Mouse (Mus musculus) left cerebral cortex, adult 18-20 months (tissue): ENCODE measurements around the gene Coq7. TPM values are rescaled to one million over a fixed set of nuclear protein-coding genes. Genes with fewer than 3 reads are reported as not detected.
A peak's percentile ranks its signal among the peaks of the same experiment; 100 is the strongest.

Source experiments
- DNase-seq, 2 experiments: peaks; one replicate each; pipeline ENCODE4 v3.0.0; 2021 to 2022; ENCODE audit warnings: low spot score in 2 of 2, mixed read lengths in 1 of 2
- total RNA-seq, 2 experiments: library from RNA; stranded (reverse); gene quantifications; 2 replicates each; pipeline ENCODE4 v1.2.3; 2021

The Coq7 gene
- total RNA-seq, 2 experiments from 2014 or later, result 31.4 to 41.4 TPM

DNA sequence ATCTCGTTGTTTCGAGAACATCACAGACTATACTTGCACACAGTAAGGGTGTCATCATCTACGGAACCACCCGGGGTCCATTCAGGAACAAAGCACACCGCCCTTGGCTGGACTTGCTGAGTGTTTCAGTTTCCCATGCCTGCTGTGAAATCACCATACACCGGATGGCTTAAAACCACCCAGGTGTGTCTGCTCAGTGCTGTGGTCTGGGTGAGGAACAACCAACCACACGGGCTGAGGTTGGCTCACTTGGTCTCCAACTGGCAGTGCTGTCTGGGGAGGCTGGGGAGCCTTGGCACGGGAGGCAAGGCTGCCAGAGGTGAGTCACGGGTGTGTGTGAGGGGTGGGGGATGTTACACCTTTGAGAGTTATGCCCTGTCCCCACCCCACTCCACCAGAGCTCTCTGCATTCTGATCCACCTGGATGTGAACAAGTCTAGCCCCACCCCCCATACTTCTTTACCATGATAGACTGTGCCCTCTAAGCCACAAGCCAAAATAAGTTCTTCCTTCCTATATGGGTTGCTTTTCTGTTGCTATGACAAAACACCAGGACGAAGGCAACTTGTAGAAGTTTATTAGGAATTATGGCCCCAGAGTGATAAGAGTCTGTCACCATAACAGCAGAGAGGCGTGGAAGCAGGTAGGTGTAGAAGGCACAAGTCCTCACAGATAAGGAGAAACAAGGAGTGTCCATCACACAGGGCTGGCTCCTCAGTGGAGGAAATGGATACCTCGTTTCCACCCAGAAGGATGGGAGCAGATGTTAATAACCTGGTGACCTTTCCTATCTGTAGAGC is 34.0 kb downstream of the Coq7 start:
- DNase-seq, result no peak

DNA sequence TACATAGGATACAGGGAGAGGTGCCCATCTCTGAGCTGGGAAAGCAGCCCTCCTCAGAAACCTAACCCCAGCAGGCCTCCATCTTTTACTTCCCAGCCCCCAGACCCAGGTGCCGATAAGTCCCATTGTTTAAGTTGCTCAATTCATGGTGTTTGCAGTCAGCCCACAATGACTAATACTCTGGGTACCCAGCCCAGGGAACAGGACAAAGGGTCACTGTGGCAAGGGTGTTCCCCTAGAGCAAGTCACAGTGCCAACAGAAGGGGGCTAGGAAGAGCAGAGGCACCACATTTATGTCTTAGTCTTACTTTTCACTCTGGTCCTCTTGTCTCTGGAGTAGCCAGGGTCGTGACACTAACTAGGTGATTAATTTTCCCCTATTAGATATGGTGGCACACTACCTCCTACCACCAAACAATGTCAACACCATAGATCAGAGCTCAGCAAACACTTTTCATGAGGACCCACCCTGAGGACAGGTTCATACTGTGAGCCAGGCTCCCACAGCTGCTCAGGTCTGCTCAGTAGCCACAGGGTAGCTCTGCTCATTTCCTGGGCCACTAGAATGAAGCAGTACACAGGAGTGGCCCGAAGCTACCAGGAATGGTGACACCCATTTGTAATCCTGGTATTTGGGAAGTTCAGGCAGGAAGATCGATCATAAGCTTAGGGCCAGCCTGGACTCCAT is 38.1 kb downstream of the Coq7 start:
- DNase-seq, result no peak

DNA sequence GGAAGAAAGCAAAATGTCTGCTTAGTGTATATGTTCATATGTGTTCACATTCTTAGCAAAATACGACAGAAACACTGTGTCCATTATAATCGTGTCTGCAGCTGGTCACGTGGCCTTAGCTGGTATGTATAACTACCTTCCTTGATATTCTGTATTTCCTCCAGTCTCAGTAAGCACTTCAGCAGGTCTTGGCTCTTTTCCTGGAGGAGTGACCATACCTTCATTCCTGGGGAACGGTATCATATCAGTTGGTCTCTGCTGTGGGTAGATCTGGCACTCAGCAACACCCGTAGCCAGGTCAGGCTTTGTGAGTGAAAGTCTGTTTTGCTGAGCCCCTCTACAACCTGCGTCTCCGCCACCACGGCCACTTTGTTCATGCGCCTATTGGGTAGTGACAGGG is 39.3 kb downstream of the Coq7 start:
- DNase-seq, result no peak

DNA sequence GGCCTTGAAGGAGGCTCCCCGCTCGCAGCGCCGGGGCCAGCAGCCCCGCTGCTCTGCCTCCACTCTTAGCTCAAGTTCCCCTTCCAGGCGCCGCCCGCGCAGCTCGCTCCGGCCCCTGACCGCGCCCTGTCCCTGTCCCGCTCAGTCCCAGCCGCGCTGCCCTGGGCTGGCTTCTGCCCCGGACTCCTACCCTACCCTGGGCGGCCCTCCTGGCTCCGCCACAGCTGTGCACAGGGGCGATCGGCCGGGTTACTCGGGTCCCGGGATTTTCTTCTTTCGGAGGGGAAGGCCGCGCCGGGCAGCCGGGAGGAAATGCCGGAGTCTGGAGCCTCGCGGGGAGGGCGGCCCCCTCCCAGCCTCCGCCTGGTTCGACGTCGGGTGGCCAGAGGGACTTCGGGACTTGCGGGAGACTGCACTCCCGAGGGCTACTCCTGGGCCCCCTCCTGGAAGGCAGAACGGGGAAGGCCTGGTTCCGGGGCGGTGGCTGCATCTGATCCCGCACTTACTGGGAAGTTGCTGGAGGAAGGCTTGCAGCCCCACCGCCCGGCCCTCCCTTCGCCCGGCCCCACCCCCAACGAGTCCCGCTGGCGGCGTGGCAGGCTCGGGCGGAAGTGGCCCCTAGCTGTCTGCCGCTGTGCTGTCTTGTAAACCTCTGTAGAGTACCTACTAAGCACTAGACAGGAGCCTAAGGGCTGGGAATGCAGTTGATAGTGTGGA is 41.6 kb downstream of the Coq7 start, which contains the start of gene Itpripl2:
TSS of gene Itpripl2 (minus strand) at position 545 of the 717 bp plus-strand sequence.
- peak in 1 of 2 experiments; percentile 7 for DNase-seq

DNA sequence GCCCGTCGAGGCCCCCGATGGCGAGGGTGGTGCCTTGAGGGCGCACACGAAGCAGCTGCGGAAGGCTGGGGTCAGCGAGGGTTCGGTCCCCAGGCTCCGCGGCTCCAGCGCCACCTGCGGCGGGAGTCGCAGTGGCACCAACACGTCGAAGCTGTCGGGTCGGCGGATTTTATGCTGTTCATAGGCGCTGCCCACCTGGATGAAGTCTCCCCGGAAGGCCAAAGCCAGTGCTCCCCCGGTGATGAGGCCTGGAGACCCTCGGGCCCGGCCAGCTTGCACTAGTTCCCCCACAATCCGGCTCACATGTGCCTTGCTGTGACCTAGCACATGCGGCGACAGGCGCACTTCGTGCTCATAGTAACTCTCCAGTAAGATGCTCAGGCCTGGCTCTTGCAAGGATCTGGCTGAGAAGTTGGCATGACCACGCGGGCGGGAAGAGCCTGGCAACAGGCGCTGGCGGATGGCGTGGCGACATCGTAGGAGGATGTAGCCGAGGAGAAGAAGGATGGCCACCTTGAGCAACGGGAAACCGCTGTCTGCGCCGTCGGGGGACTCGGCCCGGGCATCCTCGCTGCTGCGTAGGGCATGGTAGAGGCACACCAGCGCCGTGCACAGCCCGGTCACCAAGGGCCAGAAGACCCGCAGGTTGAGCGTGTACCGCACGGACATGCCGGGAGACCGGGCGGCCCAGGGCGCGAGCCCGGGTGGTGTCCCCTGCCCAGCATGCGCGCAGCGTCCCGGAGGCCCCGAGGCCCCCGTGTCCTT is 42.3 kb downstream of the Coq7 start:
- no peak for DNase-seq

DNA sequence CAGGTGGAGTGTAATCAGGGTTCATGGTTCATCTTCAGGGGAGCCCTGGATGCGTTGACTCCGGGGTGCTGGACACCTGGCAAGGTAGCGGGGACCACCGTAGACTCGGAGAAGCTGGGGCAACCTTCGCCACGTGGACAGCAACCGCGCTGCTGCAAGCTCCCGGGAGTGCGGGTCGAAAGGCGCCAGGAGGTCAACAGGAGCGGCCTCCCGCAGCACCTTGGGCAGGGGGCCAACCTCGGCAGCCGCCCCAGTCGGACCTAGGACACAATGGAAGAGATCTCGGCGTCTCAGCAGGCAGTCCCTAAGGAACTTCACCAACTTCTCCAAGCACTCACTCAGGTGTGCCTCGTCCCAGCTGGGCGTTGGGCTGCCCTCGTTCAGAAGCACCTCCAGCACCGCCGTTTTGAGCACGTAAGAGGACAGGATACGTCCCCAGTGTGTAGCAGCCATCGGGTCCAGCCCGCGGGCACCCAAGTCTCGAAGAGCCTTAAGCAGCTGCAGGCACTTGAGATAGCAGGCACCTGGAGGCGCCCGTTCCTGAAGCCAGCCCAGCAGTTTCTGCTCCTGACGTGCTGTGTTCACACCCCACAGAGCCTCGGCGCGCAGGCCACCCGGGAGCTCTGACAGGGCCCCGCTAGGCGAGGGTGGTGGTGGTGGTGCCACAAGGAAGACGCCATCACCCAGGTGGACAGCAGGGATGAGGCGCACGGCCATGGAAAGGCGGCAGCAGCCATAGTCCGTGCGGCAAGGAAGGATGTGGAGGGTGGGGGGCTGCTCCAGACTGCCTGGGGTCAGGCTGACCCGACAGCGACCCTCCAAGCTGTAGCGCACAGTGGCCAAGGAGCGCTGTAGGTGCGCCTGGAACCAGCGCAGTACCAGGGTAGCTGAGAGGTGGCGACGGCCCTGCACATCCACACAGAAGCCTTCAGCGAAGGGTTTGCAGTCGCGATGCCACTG is 43.2 kb downstream of the Coq7 start:
- DNase-seq, result no peak

DNA sequence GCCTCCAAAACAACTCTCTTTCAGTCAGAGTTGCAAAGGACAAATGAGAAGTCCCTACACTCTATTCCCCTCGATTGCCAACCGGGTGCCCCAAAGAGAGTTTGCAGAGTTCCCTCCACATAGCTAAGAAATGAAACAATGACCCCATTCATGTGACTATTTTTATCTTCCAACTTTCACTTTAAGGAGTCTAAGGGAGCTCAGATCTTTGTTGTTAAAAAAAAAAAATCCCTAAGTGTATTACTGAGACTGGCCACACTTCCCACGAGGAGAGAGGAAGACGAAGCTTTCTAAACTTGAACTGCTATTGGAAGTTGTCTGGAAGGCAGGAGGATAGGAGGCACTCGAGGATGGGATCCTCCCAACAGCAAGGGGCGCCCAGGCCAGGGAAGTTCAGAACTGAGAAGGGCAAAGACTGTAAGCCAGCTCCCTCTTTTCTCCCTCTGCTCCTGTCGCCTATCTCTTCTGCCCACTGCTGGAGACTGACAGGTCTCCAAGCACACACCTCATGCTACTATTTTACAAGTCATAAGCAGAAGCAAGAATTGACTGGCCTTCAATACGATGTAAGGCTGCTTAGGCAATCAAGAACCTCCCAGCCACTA is 45.0 kb downstream of the Coq7 start:
- DNase-seq, result no peak

DNA sequence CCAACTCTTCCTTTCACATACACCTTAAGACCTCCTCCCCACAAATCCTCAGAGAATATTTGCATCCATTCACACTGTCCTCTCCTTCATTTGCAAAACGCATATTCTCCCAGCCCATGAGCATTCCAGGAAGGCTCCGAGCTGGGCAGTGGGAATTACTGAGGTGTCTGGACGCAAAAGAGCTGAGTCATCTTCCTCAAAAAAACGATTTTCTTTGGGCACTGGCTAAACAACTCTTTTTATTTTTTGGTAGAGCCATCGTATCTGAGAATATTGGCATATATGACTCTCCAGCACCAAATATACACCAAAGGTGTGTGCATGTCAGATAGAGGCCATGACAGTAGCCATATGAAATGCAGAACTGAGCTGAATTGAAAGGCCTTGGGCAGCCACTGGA is 46.2 kb downstream of the Coq7 start:
- no peak for DNase-seq

DNA sequence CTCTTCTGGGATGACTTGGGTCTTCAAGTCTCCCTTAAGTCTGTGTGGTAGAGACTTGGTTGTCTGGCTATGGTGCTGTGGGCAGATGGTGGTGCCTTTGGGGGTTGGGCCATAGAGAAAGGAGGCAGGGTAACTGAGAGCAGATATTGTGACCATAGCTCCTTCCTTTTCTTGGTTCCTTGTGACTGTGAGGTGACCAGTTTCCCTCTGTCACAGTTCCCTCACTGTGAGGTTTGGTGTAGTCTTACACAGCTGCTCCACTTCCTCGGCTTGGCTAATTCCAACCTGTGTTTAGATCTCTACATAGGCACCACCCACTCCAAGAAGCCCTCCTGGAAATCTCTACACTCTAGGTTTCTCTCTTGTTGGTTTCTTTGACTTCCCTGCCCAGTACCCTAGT is 49.2 kb downstream of the Coq7 start:
- no peak for DNase-seq

DNA sequence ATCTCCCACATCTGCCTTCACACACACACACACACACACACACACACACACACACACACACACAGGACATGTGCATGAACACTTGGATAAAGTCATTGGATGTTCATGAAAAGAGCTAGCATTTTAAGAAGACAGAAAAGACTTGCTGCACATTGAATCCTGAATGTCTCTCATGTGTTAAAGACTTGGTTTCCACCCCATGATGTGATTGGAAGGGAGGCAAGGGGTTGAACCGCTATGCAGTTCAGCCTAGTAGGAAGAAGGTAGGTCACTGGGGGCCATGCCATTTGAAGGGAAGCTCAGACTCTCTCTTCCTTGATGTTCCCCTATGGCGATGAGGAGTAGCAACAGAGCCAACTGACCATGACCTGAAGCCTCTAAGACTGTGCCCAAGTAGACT is 51.2 kb downstream of the Coq7 start:
- DNase-seq, result no peak

DNA sequence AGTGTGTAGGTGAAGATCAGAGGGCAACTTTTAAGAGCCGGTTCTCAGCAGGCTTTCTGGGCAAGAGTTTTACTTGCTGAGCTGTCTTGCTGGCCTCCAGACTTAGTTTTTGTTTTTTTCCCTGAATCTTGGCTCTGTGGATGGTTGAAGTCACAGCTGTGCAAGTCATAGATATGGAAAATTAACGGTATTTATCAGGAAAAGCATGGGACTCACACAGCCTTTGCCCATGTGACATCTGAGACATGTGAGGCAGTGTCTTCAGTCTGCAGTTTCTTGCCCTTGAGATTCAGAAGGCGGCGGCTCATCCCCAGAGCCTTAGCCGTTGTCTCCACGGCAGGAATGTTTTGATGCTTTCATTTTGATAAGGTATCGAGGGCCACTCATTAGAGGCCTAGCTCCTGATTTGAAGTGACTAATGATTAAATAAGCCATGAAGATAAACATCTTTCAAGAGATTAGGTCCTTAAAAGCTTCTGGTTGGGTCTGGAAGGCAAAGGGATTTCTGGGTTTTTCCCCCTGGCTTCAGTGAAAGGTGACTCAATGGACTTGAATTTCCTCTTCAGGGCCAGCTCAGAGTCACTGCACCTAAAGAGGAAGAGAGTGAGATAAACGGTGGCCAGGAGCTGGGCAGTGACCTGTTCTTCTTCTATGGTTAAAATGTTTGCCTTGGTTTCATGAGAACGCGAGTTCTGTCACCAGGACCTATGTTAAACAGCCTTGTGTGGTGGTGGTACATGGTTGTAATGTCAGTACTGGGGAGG is 51.9 kb downstream of the Coq7 start:
- DNase-seq, result no peak

DNA sequence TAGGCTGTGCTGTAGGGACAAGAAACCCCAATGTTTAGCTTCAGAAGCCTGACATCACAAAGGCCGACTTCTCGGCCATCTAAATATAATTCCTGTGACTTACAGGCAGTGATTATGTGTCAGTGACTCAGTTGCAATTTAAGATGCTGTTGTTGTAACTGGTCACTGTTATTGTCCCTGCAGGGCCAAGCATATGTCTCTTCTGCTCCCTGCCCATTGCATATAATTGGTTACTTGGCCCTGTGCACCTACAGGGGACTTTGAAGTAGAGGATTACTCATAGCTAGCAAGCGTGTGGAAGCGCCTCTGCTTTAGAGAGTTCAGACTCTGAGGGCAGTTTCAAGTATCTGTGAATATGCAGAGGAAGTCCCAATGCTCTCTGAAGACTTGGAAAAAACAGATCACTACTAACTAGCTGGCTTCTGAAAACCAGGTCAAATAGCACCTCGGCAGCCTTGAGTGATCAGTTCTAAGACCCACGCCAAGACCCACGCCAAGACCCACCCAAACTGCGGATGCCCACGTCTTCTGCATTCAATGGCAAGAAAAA is 52.9 kb downstream of the Coq7 start:
- no peak for DNase-seq

DNA sequence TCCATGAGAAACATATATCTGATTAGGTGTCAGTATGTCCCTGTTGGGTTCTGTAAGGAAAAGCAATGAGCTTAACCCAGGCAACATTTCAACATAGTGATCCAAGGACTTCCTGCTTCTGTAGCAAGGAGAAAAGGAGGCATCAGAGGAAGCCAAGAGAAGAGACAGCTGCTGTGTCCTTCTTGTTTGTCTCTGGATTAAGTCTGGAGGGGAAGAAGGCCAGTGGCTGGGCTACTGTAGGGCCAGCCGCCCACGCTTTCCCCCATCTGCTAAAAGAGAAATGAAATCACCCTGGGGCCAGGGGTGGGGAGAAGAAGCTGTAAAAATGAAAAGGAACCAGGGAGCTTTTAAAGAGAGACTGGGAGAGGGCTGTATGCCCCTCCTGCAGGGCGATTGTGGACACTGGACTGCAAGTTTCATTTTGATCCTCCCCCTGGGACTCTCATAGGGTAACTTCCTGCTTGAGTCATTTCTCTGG is 54.3 kb downstream of the Coq7 start:
- DNase-seq, result no peak

DNA sequence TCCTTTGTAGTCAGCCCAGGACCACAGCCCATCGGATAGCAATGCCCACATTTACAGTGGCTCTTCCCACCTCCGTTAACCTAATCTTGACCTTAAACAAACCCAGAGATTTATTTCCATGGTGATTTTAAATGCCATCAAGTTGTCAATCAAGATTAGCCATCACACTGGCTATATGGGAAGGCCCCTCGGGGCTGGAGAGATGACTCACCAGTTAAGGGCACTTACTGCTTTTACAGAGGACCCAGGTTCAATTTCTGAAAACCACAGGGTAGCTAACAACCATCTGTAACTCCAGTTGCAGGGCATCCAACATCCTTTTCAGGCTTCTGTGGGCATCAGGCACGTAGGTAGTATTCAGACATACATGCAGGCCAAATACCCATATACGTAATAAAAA is 56.7 kb downstream of the Coq7 start:
- DNase-seq, result no peak

DNA sequence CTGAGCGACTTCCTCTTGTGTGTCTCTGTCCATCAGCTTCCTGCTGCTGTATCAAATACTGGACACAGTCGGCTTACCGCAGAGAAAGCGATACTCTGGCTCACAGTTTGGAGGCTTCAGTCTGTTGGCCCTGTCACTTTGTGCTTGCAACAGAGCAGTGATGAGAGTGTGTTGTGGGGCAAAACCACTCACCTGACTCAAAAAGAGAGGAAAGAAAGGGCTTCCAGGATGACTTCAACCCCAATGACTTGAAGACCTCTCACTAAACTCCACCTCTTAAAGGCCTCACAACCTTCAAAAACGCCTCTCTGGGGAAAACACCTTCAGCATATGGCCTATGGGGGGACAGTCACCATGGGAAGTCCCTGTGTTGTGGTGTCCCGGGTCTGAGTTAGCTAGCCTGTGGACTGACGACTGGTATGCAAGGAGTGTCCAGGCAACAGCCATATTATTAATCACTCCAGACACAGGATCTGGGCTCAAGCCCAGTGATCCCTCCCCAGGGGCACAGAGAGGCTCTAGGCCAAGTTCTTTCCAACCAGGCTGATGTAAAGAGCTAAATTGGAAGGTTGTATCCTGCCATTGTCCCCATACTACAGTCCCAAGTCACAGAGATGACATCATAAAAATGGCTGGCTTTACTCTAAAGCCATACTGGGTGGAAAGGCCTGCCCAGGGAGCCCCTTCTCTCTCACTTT is 58.0 kb downstream of the Coq7 start:
- no peak for DNase-seq

DNA sequence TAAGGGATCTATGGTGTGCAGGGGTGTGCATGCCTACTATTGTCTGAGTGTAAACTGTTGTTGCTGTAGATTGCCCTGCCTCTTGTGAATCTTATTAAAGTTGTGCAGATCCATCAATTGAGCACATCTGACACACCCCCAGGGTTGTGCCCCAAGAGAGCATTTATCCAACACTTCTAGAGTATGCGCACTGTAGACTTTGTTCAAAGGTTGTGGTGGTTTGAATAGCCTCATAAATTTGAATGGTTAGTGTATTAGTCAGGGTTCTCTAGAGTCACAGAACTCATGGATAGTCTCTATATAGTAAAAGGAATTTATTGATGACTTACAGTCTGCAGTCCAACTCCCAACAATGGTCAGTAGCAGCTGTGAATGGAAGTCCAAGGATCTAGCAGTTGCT is 60.3 kb downstream of the Coq7 start:
- DNase-seq, result no peak

DNA sequence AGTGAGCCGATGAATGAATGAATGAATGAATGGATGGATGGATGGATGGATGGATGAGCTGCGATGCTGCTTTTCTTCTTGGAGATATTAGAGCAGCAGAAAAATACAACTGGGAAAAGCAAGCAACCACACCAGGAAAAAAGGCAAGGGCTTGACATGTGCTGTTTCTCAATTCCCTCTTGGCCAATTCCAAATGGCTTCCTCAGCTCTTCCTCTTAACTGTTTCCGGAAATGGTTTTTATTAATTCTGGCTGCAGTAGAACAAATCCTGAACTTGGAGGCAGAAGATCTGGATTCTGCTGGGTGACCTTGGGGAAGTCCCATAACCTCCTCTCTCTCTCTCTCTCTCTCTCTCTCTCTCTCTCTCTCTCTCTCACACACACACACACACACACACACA is 65.1 kb downstream of the Coq7 start:
- no peak for DNase-seq

DNA sequence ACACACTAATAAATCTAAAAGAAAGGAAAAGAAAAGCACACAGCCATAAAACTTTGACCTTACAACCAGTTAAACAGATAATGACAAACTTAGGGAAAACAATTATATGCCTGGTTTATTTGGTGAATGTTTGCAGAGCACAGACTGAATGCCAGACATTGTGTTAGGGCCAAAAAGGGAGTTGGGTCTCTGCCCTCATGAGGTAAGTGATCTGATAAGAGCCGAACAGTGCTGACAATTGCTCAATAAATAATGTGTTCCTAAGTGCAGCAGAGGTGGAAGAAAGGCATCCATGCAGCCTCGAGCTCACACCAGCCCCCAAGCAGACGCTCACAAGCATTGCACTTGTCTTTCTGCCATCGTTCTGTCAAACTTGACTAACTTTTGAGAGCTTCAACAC is 68.7 kb downstream of the Coq7 start:
- no peak for DNase-seq
